8 mouse cellular contexts compared by ENCODE assay signal in the genomic region with DNA sequence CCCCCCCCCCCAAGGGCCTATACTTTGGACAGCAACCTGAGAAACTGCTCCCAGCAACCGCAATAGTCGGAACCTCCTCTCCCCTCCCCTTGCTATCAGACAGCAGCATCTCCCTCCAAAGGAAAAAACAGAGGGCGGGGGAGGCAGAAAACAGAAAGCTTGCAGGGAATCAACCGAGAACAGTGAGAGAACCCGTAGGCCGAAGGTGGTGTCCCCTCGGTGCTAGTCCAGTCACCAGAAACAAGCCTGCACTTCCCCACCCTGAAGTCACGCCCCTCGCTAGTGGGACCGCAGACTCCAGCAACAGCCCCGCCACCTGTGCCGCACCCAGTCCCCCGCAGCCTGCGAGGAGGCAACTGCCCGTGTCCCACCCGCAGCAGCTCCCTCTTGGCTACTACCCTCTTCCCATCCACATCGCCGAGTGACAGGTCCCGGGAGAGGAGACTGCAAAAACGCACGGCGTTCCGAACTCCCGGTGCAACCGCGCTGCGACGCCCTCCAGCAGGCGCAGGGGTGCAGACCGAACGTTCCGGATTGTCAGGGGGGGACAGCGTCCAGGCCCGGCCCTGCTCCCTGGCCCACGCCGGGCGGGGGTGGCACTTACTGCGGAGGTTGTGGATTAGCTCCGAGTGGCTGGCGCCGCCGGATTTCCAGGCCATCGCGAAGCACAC. TPM values are rescaled to one million over a fixed set of nuclear protein-coding genes. Genes with fewer than 3 reads are reported as not detected.
DNase-seq lines count a peak whose midpoint lies in the region; ATAC-seq and TF ChIP-seq lines count a peak whose summit lies in the region.

No protein-coding gene starts in this region.

- peak; percentile 22 to 23 for DNase-seq in layer of hippocampus, adult 2 months (ENCODE audit: low spot score in 2 of 2)
- no peak for DNase-seq in layer of hippocampus, adult 9-11 months
- peak; percentile 95 for DNase-seq in MN1 (ENCODE audit: low spot score)
- DNase-seq in embryonic facial prominence, embryonic 11.5 days (ENCODE audit: low spot score), result peak; percentile 66
- DNase-seq in induced T-regulatory cell, adult 2 months (ENCODE audit: low read depth), result peak; percentile 83
- peak; percentile 39 for DNase-seq in stomach, postnatal 0 days (ENCODE audit: low spot score)
- DNase-seq in kidney, adult 9 months, result no peak

- H3K9me3 ChIP-seq in embryonic facial prominence, embryonic 11.5 days (replicated peaks; ENCODE audit: control insufficient read depth, low read length), result no peaks in the 10 kb centered on the region
- no peaks in the 10 kb centered on the region for H3K9me3 ChIP-seq in stomach, postnatal 0 days (ENCODE audit: control insufficient read depth, low read length)

- ATAC-seq in embryonic facial prominence, embryonic 11.5 days (replicated peaks; ENCODE audit: insufficient number of reproducible peaks, low FRiP score, low TSS enrichment, low read depth), result peak; percentile 76; the same call in 1 of the 2 replicates
- peak; percentile 60 for ATAC-seq in megakaryocyte progenitor cell, adult 5-6 weeks (replicated peaks; ENCODE audit: poor library complexity)
- ATAC-seq in stomach, postnatal 0 days (ENCODE audit: low FRiP score, low TSS enrichment), result peak; percentile 84

- peak overlapping the region; percentile 80 for H3K4me2 ChIP-seq in embryonic facial prominence, embryonic 11.5 days (ENCODE audit: low read depth, low read length)
- H3K4me2 ChIP-seq in stomach, postnatal 0 days (replicated peaks; ENCODE audit: low read depth), result peak overlapping the region; percentile 81

- H3K27me3 ChIP-seq in embryonic facial prominence, embryonic 11.5 days (ENCODE audit: control insufficient read depth, insufficient read depth, low read length), result no peaks in the 10 kb centered on the region
- no peaks in the 10 kb centered on the region for H3K27me3 ChIP-seq in stomach, postnatal 0 days (ENCODE audit: control insufficient read depth, insufficient read depth, low read length)

- peak overlapping the region; percentile 72 for H3K4me3 ChIP-seq in layer of hippocampus, adult 2 months
- H3K4me3 ChIP-seq in embryonic facial prominence, embryonic 11.5 days (ENCODE audit: low read depth, low read length), result peak overlapping the region; percentile 82
- H3K4me3 ChIP-seq in stomach, postnatal 0 days (ENCODE audit: low read depth, low read length), result peak overlapping the region; percentile 81

- no peak for TF ChIP-seq EP300 in stomach, postnatal 0 days (optimal IDR thresholded peaks at IDR 0.05)

- WGBS in embryonic facial prominence, embryonic 11.5 days, result 1% methylated on average over 36 of the region's 44 CpGs
- WGBS in stomach, postnatal 0 days, result under 1% methylated on average over 44 of the region's 44 CpGs

- peak overlapping the region; percentile 89 for H3K9ac ChIP-seq in embryonic facial prominence, embryonic 11.5 days (replicated peaks; ENCODE audit: low read length)
- peak overlapping the region; percentile 79 for H3K9ac ChIP-seq in stomach, postnatal 0 days (ENCODE audit: low read length)

- H3K27ac ChIP-seq in layer of hippocampus, adult 2 months, result peak overlapping the region; percentile 99
- peak overlapping the region; percentile 63 for H3K27ac ChIP-seq in embryonic facial prominence, embryonic 11.5 days (replicated peaks; ENCODE audit: low read depth, low read length)
- H3K27ac ChIP-seq in stomach, postnatal 0 days (replicated peaks), result peak overlapping the region; percentile 93

- 0 out of 2 replicates have a peak, but pooled peaks have one; percentile 3 for TF ChIP-seq CTCF in layer of hippocampus, adult 2 months (conservative IDR thresholded peaks at IDR 0.05)
- no peak for TF ChIP-seq CTCF in stomach, postnatal 0 days (IDR thresholded peaks at IDR 0.05; ENCODE audit: low read depth)

- H3K4me1 ChIP-seq in embryonic facial prominence, embryonic 11.5 days (ENCODE audit: control insufficient read depth, insufficient read depth, low read length), result no peaks in the 10 kb centered on the region
- H3K4me1 ChIP-seq in stomach, postnatal 0 days (replicated peaks; ENCODE audit: control insufficient read depth, insufficient read depth), result no peaks in the 10 kb centered on the region

- no peaks in the 10 kb centered on the region for H3K36me3 ChIP-seq in embryonic facial prominence, embryonic 11.5 days (replicated peaks; ENCODE audit: control insufficient read depth, insufficient read depth, low read depth, low read length)
- no peaks in the 10 kb centered on the region for H3K36me3 ChIP-seq in stomach, postnatal 0 days (ENCODE audit: control insufficient read depth, insufficient read depth, low read length)

RNA-seq across cellular contexts. Expression of gene Nup43, which starts 4.7 kb away (rescaled TPM):
- total RNA-seq in layer of hippocampus, adult 2 months (2021), result 1 to 10 TPM; 5.8 to 8.2 TPM
- 73.5 and 84.4 TPM in 2 replicates for polyA plus RNA-seq in embryonic facial prominence, embryonic 11.5 days (2014; fragmentation: Nextera tagmentation; extraction: Ambion mirVana)
- 38.0 and 50.3 TPM in 2 replicates for total RNA-seq in megakaryocyte progenitor cell, adult 5-6 weeks (2015)
- 31.2 and 37.1 TPM in 2 replicates for total RNA-seq in megakaryocyte progenitor cell, adult 5-6 weeks (2017)
- 16.7 and 17.5 TPM in 2 replicates for polyA plus RNA-seq in stomach, postnatal 0 days (2015; fragmentation: Nextera tagmentation; extraction: Ambion mirVana)

RNA-seq across cellular contexts. Expression of gene Pcmt1, which starts 18.3 kb away (rescaled TPM):
- 100 to 1,000 TPM; 151 to 162 TPM for total RNA-seq in layer of hippocampus, adult 2 months (2021)
- 131 and 139 TPM in 2 replicates for polyA plus RNA-seq in embryonic facial prominence, embryonic 11.5 days (2014; fragmentation: Nextera tagmentation; extraction: Ambion mirVana)
- 68.3 and 83.4 TPM in 2 replicates for total RNA-seq in megakaryocyte progenitor cell, adult 5-6 weeks (2015)
- 64.3 and 66.6 TPM in 2 replicates for total RNA-seq in megakaryocyte progenitor cell, adult 5-6 weeks (2017)
- 61.0 and 65.7 TPM in 2 replicates for polyA plus RNA-seq in stomach, postnatal 0 days (2015; fragmentation: Nextera tagmentation; extraction: Ambion mirVana)

RNA-seq across cellular contexts. Expression of gene Lats1, which starts 18.4 kb away (rescaled TPM):
- total RNA-seq in layer of hippocampus, adult 2 months (2021), result 10 to 100 TPM; 32.6 to 35.8 TPM
- polyA plus RNA-seq in embryonic facial prominence, embryonic 11.5 days (2014; fragmentation: Nextera tagmentation; extraction: Ambion mirVana), result 9.6 and 11.4 TPM in 2 replicates
- 23.0 and 27.3 TPM in 2 replicates for total RNA-seq in megakaryocyte progenitor cell, adult 5-6 weeks (2015)
- 13.7 and 14.0 TPM in 2 replicates for total RNA-seq in megakaryocyte progenitor cell, adult 5-6 weeks (2017)
- 4.7 TPM in 2 replicates for polyA plus RNA-seq in stomach, postnatal 0 days (2015; fragmentation: Nextera tagmentation; extraction: Ambion mirVana)

Comparison
In these comparisons a context has a peak if more than half of its experiments do, and no peak if none do; other contexts are left out.
1. DNase-seq: peak in layer of hippocampus, adult 2 months (2 of 2), MN1 (single experiment), embryonic facial prominence, embryonic 11.5 days (single experiment), induced T-regulatory cell, adult 2 months (single experiment) and stomach, postnatal 0 days (single experiment); none in layer of hippocampus, adult 9-11 months (single experiment) and kidney, adult 9 months (single experiment).
2. Peak in every context shown above with its lines, with median percentiles within 50 percentile points of each other: H3K27ac ChIP-seq, H3K4me3 ChIP-seq and ATAC-seq.